Mouse (Mus musculus): Measurements from ENCODE around the gene Farsb. TPM values are rescaled to one million over a fixed set of nuclear protein-coding genes. Genes with fewer than 3 reads are reported as not detected.
A peak's percentile ranks its signal among the peaks of the same experiment; 100 is the strongest.

Gene Farsb
- total RNA-seq, 4 experiments from 2014 or later: 58.2 to 64.4 (median 60.6) TPM

DNA sequence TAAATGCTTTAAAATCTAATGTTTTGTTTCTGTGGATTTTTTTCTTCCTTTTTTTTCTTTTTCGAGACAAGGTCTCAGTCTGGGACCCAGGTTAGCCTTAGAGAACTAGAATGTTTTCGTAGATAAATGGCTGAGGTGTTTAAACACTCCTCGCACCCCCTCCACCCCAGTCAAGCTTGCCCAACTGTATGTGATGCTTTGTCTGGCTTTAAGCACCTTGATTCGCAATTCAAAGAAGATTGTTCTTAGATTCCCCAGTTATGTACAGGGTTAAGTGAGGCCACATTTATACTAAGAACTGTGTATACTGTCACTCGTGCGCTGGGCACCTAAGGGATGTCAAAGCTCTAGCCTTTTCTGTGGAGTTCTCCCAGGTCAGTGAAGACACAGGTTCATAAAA lies 68.4 kb downstream of the Farsb start:
- no peak for DNase-seq (ENCODE audit: low spot score in 2 of 2)

DNA sequence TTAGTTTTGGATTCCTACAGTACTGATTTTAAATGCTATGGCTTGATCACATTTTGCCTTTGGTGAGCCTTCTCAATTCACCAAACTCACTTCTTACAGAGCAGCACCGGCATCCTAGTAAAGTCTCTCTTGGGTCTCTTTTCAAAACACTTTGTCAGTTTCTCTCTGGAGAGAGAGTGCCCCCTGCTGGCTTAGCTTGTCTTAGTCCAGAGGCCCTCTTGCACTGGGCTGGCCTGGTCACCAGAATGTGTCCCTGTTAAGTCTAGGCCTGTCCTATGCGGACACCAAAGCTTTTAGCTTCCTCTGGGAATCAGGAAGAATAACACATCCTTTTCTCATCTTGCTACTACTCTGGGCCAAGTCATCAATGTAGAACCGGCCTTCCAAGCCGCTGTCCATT lies 69.1 kb downstream of the Farsb start:
- DNase-seq (ENCODE audit: low spot score in 2 of 2): peak in 1 of 2 experiments; percentile 36

DNA sequence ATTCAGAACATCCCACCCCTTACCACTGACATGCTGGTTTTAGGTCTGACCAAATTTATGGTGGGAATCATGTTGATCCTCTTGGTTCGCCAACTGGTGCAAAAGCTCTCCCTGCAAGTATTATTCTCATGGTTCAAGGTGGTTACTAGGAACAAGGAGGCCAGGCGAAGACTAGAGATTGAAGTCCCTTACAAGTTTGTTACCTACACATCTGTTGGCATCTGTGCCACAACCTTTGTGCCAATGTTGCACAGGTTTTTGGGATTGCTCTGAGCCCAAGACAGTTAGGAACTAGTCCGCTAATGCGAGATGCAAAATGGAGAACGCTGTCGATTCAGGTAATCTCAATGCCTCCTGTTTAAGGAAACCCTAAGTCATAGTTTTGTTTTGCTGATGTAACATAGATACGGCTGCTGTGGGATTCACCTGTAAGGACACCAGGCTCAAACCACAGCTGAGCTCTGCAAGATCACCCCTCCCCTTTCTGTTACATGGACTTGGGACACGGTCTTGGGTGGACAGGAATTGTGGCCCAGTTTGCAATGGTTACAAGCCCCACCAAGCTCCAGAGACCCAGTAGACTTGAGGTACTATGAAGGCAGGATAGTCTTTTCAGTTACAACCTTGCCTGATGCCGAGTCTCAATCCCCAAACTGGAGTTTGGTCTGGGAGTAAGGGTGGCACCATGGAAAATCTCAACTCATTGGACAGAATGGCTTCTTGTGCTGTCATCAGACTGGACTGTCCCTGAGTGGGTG lies 71.4 kb downstream of the Farsb start:
- DNase-seq (ENCODE audit: low spot score in 2 of 2): no peak

DNA sequence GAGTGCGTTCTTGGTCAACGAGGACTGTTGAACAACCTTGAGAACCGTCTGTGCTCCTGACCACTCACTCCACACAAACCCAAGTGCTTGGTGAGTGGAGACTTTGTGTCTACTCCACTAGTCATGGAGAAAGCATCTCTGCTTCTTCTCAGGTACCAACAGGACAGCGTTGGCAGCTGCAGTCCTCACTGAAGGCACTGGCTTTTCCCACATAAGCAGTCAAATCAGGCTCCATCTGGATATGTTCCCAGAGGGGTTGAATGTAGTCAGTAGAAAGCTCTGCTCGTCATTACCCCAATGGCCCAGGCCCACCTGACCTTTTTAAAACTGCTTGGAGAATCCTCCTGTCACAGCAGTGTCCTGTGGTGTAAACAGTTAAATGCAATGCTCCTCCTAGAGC lies 74.3 kb downstream of the Farsb start:
- DNase-seq (ENCODE audit: low spot score in 2 of 2): no peak

DNA sequence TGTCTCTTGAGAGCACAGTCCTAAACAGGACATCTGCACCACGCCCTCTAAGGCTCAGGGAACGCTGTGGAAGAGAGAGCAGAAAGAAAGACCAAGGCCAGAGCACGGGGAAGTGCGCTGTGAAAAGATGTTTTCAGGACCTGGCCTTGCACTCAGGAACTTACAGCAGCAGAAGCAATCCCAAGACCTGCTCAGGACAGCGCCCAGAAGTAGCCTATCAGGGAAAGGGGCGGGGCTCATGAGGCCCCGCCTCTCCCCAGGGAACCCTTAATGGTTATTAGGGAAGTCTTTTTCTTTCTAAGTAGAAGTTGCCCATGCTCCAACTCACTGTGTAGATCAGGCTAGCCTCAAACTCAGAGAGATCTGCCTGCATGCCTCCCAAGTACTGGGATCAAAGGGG lies 76.0 kb downstream of the Farsb start:
- DNase-seq (ENCODE audit: low spot score in 2 of 2): no peak

DNA sequence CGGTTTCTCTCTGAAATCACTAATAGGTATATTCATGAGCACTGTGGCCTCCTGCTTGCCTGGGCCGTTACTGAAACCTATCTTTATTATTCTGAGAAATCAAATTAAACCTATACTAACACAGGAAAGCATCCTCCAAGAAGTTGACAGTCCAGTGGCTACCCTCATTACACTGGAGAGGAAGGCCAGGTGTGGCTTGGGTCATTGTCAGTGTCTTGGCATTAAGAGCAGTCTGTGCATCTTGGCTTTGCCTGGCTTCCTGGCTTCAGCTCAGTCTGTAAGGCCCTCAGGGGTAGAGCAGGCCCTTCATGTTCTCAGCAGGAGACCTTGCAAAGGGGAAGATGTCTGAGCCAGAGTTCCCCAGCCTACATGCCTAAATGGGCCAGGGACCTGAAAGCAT lies 79.3 kb downstream of the Farsb start:
- DNase-seq (ENCODE audit: low spot score in 2 of 2): no peak

DNA sequence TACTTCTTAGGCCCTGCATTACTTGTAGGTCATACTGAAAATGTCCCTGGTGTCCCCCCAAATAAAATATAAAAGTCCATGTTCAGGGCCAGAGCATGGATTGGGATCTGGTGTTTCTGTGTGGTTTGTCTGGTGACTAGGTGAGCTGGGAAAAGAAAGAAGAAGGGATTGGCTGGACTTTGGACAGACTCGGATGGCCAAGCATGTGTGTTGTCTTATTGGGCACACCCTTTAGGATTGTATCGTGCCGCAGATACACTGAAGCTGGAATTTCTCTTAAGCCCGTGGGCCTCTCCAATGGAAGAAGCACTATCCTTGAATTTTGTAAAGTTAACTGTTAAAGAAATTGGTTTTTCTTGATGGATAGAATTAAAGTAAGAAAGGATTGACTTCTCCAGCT lies 87.3 kb downstream of the Farsb start:
- DNase-seq (ENCODE audit: low spot score in 2 of 2): no peak

DNA sequence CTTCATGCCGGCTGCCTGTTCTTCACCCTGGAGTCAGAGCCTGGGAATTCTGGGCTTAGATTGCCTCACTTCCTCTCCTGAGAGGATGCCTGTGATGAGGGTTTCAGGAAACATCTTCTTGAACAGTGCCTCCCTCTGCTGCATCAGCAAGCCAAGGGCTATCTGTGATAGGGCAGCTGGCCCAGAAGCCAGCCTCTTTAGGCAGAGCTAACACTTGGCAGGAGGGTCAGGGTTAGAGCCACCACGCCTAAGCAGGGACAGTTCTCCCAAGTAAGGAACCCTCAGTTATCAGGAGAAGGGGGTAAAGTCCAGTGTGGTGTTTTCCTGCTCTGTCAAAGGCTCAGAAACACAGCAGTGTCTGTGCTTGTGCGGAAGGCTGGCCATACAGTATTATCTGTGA lies 88.9 kb downstream of the Farsb start:
- no peak for DNase-seq (ENCODE audit: low spot score in 2 of 2)

DNA sequence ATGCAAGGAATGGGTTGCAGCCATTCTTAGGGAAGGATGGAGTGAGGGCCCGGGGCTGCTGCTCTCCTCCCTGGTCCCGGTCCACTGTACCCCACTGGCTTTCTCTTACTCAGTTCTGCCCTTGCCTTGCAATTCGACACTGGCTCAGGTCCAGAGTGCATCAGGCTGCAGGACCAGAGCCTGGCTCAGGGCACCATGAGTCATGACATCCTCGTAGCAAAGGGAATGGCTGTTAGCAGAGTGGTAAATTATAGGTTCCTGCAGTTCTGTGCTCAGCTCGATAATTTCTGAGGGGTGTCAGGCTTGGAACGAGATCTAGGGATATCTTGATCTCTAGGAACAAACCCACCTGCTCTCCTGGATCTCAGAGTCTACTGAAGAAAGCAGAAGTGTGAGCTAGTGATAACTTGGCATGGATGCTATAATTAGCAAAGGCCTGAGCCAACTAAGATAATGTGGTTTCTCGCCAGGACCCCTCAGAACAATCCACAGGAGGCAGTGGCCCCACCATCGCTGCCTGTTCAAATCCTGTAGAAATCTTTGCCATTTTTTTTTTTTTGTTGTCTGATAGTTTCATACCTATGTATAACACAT lies 92.3 kb downstream of the Farsb start:
- DNase-seq (ENCODE audit: low spot score in 2 of 2): no peak

DNA sequence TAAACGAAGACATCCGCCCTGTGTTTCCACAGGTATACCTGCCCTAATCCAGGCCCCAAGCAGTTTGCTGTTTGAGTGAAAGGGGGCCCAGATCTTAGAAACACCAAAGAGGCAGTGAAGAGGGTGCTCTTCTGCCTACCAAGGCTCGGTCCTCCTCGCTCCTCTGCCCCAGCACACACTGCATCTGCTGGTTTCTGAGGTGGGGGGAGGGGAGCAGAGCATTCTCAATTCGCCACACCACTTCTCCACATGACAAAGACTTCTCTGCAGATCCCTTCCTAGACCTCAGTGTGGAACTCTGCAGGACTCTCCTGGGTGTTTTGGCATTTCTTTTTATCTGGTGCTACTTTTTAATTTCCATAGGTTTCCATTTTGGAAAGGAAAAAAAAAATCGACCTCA lies 93.0 kb downstream of the Farsb start:
- DNase-seq (ENCODE audit: low spot score in 2 of 2): no peak

DNA sequence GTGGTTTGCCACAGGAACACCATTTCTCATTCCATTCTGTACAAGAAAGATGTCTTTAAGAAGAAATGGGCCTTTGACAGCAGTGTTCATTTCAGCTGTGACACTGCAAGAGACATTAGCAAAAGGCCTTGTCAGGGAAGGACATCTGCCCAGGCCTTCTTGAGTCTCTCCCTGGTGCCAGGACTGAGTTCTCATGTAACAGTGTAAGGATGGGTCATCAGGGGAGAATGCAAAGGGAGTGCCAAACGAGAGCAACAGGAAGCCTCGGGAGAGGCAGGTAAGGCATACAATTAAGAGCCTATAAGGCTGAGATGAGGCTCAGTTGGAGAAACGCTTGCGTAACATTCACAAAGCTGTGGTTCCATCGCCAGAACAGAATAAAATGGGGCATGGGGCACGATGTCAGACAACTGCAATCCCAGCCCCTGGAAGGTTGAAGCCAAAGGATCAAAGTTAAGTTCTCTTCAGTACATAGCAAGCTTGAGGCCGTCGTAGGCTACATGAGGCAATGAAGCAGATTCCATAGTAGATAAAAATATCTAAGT lies 93.4 kb downstream of the Farsb start:
- DNase-seq (ENCODE audit: low spot score in 2 of 2): no peak

DNA sequence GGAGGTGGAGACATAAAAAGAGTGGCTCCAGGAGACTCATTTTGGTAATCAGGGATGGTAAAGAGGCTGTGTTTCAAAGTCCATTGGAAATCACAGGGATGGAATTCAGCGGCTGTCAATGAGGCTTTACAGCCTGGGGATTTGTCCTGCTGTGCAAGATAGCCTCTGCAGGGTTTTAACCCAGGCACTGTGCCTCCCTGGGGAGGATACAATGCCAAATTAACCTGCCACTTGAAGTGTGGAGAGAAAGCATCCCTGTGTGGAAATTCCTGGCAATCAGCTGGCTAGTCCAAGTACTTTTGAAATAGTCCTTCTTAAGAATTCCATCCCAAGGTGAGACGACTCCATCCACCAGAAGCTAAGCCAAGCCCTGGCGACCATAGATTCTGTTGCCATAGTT lies 99.8 kb downstream of the Farsb start:
- no peak for DNase-seq (ENCODE audit: low spot score in 2 of 2)

DNA sequence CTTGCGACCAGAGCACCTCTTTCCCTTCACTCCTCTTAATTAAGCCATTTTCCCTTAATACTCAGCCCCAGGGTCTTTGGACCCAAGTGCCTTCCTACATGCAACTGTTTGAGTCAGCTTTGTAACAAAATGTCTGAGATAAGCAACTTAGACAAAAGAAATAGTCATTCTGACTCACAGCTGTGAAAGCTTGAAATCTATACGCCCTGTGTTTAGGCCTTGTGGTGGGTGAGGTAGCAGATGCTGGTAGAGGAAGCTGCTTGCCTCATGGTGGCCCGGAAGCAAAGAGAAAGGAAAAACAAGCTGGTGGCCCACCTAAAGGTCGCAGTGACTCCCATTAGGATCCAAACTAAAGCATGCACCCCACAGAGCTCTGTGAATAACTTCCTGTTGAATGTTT lies 100.8 kb downstream of the Farsb start:
- no peak for DNase-seq (ENCODE audit: low spot score in 2 of 2)

DNA sequence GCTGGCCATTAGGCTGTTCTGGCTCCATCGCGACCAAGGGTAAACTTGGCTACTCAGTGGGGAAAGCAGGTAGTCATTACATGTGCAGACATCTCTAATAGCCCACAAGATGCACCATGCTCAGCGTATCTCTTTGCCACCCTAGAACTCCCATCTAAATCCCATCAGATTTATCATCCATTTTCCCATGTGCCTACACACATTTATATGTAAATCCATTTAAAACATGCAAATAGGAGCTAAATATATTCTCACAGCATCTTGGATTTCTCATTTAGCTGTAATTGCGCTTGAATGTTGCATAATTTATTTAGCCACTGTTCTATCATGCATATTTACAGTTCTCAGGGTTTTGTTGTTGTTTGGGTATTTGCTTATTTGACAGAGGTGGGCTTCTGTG lies 107.7 kb downstream of the Farsb start:
- no peak for DNase-seq (ENCODE audit: low spot score in 2 of 2)

DNA sequence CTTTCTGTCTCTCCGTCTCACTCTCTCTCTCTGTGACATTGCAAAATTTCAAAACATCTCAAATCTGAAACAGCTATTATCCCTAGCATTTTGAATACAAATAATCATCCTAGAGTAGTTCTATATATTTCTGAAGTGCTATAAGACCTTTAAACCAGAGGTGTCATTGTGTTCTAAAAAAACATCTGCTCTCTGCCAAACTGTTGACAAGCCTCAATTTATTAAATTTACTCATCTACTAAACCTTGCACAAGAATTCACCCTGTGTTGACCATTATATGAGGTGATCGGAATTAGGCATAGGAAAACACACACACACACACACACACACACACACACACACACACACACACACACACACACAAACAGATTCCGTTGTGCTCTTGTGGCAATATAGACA lies 113.6 kb downstream of the Farsb start:
- no peak for DNase-seq (ENCODE audit: low spot score in 2 of 2)

DNA sequence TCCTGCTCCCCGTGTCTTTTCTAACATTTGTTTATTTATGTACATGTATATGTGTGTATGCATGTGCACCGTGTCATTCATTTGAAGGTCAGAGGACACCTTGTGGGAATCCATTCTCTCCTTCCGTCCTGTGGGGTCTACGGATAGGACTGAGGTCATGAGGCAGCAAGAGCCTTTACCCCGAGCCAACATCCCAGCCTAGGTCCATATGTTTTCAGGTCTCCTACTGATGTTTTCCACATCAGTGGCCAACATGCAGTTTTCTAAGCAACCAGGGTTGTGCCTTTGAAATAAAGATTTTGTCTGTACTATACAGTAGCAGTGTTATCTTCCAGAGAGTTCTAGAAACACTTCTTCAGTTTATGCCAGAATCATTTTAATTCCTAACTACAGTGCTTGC lies 114.9 kb downstream of the Farsb start:
- DNase-seq (ENCODE audit: low spot score in 2 of 2): no peak

DNA sequence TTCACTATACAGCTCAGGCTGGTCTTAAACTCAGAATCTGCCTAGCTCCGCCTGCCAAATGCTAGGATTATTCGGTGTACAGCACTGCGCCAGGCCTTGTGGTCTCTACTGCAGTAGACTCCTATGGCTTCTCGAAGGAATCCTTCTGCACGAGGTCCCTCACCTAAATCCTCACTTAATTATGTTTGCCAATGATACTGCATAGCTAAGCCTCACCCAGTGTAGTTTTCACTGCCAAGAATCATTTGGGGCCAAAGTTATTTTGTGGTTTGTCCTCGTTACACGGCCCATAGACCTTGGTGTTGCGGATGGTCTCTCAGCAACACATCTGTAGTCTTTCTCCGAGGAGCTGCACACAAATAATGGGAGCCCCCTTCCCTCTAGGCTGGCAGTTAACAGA lies 116.4 kb downstream of the Farsb start:
- no peak for DNase-seq (ENCODE audit: low spot score in 2 of 2)

DNA sequence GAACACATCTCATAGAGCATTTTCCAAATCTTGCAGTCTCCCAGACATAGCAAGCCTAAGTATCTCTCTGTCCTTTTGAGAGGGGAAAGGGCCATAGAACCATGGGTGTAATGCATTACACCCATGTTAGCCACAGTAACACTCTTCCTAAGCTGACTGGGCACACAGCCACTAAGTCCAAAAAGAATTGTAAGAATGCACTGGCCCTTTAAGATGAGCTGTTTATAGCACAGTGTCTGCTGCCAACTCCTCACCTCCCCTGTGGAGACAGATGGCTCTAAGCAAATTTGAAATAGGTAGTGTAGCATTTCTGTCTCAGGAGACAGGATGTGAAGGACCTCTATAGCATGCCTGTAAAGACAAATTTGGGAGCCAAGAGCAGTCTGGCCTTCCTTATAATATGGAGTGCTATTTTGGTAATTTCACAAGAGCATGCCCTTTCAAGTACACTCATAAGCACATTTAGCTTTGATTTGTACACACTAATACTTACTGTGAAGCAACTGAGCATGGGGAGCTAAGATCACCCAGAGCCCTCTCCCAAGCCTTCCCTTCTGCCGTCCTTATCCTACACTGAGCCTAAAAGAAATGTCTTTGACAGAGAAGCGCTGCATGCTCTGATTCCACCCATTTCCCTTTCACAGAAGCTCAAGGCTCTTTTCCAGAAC lies 117.0 kb downstream of the Farsb start:
- DNase-seq (ENCODE audit: low spot score in 2 of 2): peak in 1 of 2 experiments; percentile 52

DNA sequence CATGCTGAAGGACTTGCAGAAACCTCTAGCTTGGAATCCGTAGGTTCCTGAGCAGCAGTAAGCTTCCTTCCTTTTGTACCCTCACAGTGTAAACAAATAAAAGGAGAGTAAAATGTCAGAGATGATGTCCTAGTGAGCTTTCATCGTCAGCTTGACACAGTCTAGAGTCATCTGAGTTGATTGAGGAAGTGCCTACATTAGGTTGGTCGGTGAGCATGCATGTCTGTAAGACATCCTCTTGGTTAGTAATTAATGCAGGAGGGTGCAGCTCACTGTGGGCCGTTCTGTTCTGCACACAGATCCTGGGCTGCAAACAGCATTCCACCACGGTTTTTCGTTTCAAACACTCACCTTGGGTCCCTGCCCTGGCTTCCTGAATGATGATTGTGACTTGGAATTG lies 118.6 kb downstream of the Farsb start:
- DNase-seq (ENCODE audit: low spot score in 2 of 2): no peak

All from left cerebral cortex, adult 8-10 months (tissue).